Mouse (Mus musculus): ENCODE data around the gene Atl2. TPM values are rescaled to one million over a fixed set of nuclear protein-coding genes. Genes with fewer than 3 reads are reported as not detected.

Atl2 gene
- polyA plus RNA-seq, 1 experiment from 2014 or later: 38.9 TPM

DNA sequence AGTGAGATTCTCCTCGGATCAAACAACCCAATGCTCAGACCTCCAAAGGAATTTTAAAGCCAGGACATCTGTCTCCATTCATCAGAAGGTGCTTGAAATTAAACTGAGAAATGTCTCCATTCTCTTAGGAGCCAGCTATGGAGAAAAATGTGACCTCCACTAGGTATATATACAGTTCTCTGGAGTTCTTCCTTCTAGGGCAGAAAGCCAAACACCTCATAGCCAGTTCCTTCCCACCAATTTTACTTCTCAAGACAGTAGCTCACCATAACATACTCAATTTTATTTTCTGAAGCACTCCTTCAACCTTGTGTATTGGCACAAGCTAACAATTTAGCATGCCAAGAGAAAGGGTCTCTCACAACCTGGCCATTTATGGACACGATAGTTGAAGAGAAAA lies 91.2 kb downstream of the Atl2 start:
- H3K4me3 ChIP-seq: no peak overlapping the region
- no peak for DNase-seq (ENCODE audit: extremely low spot score, low spot score)
- no peaks in the 10 kb centered on the region for H3K9me3 ChIP-seq
- peaks cover 47% of the 10 kb centered on the region for H3K27me3 ChIP-seq (ENCODE audit: poor library complexity, severe bottlenecking)
- no peaks in the 10 kb centered on the region for H3K36me3 ChIP-seq (replicated peaks)
- no peak overlapping the region for H3K27ac ChIP-seq
- WGBS: 82% methylated on average over 2 of the region's 2 CpGs
- H3K4me1 ChIP-seq: peaks cover 6% of the 10 kb centered on the region; the same call in 1 of the 2 replicates

GRCm38 (mm10) chr17:79802056-79802455 lies 93.9 kb downstream of the Atl2 start:
- Histone ChIP-seq H3K27ac (no peak overlapping the region), H3K9me3 (no peaks in the 10 kb centered on the region), H3K4me3 (no peak overlapping the region), H3K4me1 (no peaks in the 10 kb centered on the region), H3K36me3 (replicated peaks) (no peaks in the 10 kb centered on the region), H3K27me3 (ENCODE audit: poor library complexity, severe bottlenecking) (peaks cover 22% of the 10 kb centered on the region; the same call in 1 of the 2 replicates)
- DNase-seq (ENCODE audit: extremely low spot score, low spot score): no peak
- 92% methylated on average over 7 of the region's 7 CpGs for WGBS

- Histone ChIP-seq H3K4me1 (no peaks in the 10 kb centered on the region), H3K9me3 (no peaks in the 10 kb centered on the region), H3K4me3 (no peak overlapping the region), H3K27me3 (ENCODE audit: poor library complexity, severe bottlenecking) (peaks cover 9% of the 10 kb centered on the region; the same call in 1 of the 2 replicates), H3K27ac (no peak overlapping the region), H3K36me3 (replicated peaks) (no peaks in the 10 kb centered on the region)
- WGBS: 95% methylated on average over 10 of the region's 10 CpGs
- no peak for DNase-seq (ENCODE audit: extremely low spot score, low spot score)
Measured at GRCm38 (mm10) chr17:79798831-79799230, 97.1 kb downstream of the Atl2 start.

Other genes starting within 250 kb of the Atl2 start
- 1.6 and 2.3 TPM in 2 replicates for gene Cyp1b1, start 181.1 kb downstream of the Atl2 start, polyA plus RNA-seq (2016; fragmentation: Nextera tagmentation; extraction: Ambion mirVana)
- gene Hnrnpll, start 166.2 kb upstream of the Atl2 start, polyA plus RNA-seq (2016; fragmentation: Nextera tagmentation; extraction: Ambion mirVana): 81.2 and 86.2 TPM in 2 replicates
- gene Galm, start 231.3 kb upstream of the Atl2 start, polyA plus RNA-seq (2016; fragmentation: Nextera tagmentation; extraction: Ambion mirVana): 13.4 and 15.5 TPM in 2 replicates